Mouse (Mus musculus) C2C12 (cell line): ENCODE measurements around the gene Dmap1. TPM values are rescaled to one million over a fixed set of nuclear protein-coding genes. Genes with fewer than 3 reads are reported as not detected.

ENCODE experiments used
- H3K27me3 ChIP-seq: one replicate; pipeline ENCODE4 v1.6.1; 2011; ENCODE audit not compliant: control insufficient read depth, insufficient read depth, insufficient read length
- H3K36me3 ChIP-seq: one replicate; pipeline ENCODE4 v1.6.1; 2011; ENCODE audit not compliant: control insufficient read depth, insufficient read depth
- H3K4me3 ChIP-seq: one replicate; pipeline ENCODE4 v1.5.1; 2011; ENCODE audit warnings: mild to moderate bottlenecking, control low read depth; ENCODE audit not compliant: poor library complexity, insufficient read depth, severe bottlenecking
- H3K79me2 ChIP-seq: one replicate; pipeline ENCODE4 v1.6.1; 2011; ENCODE audit not compliant: control insufficient read depth, insufficient read depth
- H3K79me3 ChIP-seq: one replicate; pipeline ENCODE4 v1.6.1; 2011; ENCODE audit warnings: low read depth, control low read depth
- H3ac ChIP-seq: one replicate; pipeline ENCODE3; 2011; ENCODE audit warnings: low read depth; ENCODE audit not compliant: control insufficient read depth, insufficient read length
- CEBPB ChIP-seq: IDR thresholded peaks from one replicate; pipeline ENCODE4 v1.6.1; 2011; ENCODE audit warnings: low read depth, mild to moderate bottlenecking, control low read depth, moderate library complexity
- CTCF ChIP-seq: IDR thresholded peaks from one replicate; pipeline ENCODE4 v1.5.1; 2011; ENCODE audit not compliant: control insufficient read depth, insufficient read depth, insufficient read length
- FOSL1 ChIP-seq: IDR thresholded peaks from one replicate; pipeline ENCODE4 v1.8.0; 2011; ENCODE audit warnings: mild to moderate bottlenecking, low read length; ENCODE audit not compliant: poor library complexity, insufficient read depth, severe bottlenecking
- MAX ChIP-seq: IDR thresholded peaks from one replicate; pipeline ENCODE4 v1.6.1; 2011; ENCODE audit warnings: mild to moderate bottlenecking, control low read depth
- MYOD1 ChIP-seq: IDR thresholded peaks from one replicate; pipeline ENCODE4 v1.6.1; 2011; ENCODE audit warnings: low read depth; ENCODE audit not compliant: control insufficient read depth, insufficient read length
- MYOG ChIP-seq: IDR thresholded peaks from one replicate; pipeline ENCODE4 v1.6.1; 2011; ENCODE audit not compliant: control insufficient read depth, insufficient read length; ENCODE audit errors: extremely low read depth
- USF1 ChIP-seq: IDR thresholded peaks from one replicate; pipeline ENCODE4 v1.6.1; 2011; ENCODE audit warnings: low read depth, mild to moderate bottlenecking, control low read depth, moderate library complexity
- polyA plus RNA-seq: library from polyadenylated mRNA; unstranded; fragments of >200 nt; fragmentation: generic; extraction: Trizol; gene quantifications from one replicate; pipeline ENCODE4 v1.2.1, GENCODE M21; 2012; ENCODE audit warnings: missing spikeins

Dmap1 gene
- polyA plus RNA-seq, 1 experiment: 31.0 TPM

GRCm38 (mm10) chr4:117654703-117655499 lies 27.2 kb downstream of the Dmap1 start:
- H3K27me3 ChIP-seq: no peaks in the 10 kb centered on the region
- peaks cover 8% of the 10 kb centered on the region for H3K36me3 ChIP-seq
- H3K79me3 ChIP-seq: no peaks in the 10 kb centered on the region
- no peak overlapping the region for H3K4me3 ChIP-seq
- H3ac ChIP-seq: no peak overlapping the region
- no peaks in the 10 kb centered on the region for H3K79me2 ChIP-seq
- TF ChIP-seq CEBPB: no peak
- no peak for TF ChIP-seq CTCF
- TF ChIP-seq MYOD1: no peak
- TF ChIP-seq USF1: no peak
- no peak for TF ChIP-seq MAX
- TF ChIP-seq FOSL1: no peak
- no peak for TF ChIP-seq MYOG

GRCm38 (mm10) chr4:117654016-117654702 lies 27.9 kb downstream of the Dmap1 start:
- Histone ChIP-seq H3K36me3 (peaks cover under 1% of the 10 kb centered on the region), H3K27me3 (no peaks in the 10 kb centered on the region), H3K79me3 (no peaks in the 10 kb centered on the region), H3K79me2 (no peaks in the 10 kb centered on the region), H3ac (no peak overlapping the region), H3K4me3 (no peak overlapping the region)
- no peak for TF ChIP-seq MAX
- no peak for TF ChIP-seq FOSL1
- no peak for TF ChIP-seq MYOD1
- no peak for TF ChIP-seq MYOG
- TF ChIP-seq CEBPB: no peak
- no peak for TF ChIP-seq USF1
- TF ChIP-seq CTCF: no peak

- no peaks in the 10 kb centered on the region for H3K79me3 ChIP-seq
- no peak overlapping the region for H3ac ChIP-seq
- H3K27me3 ChIP-seq: no peaks in the 10 kb centered on the region
- no peaks in the 10 kb centered on the region for H3K79me2 ChIP-seq
- TF ChIP-seq MYOD1 (no peak), CTCF (no peak), MAX (no peak), USF1 (no peak), CEBPB (no peak), MYOG (no peak), FOSL1 (no peak)
- H3K36me3 ChIP-seq: peaks cover 3% of the 10 kb centered on the region
- no peak overlapping the region for H3K4me3 ChIP-seq
These were observed 29.3 kb downstream of the Dmap1 start for GRCm38 (mm10) chr4:117652727-117653126.

DNA sequence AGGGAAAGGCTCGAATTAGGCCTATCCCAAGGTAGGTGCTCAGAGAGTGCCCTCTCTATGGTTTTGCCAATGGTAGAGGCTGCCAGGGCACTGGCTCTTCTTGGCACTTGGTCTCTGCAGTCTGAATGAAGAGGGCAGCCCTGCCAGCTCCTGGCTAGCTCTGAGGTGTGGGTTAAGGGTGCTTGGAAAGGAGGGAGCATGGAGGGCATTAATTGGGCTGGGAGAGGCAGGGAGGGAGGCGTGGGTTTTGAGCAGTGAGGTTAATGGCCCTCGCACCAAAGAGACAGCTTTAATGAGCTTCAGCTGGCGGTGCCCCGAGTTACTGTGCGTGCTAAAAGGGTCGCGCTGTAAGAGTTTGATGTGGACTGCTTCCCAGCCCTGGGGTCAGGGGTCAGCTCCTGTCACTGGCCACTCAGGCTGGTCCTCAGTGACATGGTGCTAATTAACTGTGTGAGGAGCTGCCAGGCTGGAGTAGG lies 30.4 kb downstream of the Dmap1 start:
- H3K4me3 ChIP-seq: no peak overlapping the region

DNA sequence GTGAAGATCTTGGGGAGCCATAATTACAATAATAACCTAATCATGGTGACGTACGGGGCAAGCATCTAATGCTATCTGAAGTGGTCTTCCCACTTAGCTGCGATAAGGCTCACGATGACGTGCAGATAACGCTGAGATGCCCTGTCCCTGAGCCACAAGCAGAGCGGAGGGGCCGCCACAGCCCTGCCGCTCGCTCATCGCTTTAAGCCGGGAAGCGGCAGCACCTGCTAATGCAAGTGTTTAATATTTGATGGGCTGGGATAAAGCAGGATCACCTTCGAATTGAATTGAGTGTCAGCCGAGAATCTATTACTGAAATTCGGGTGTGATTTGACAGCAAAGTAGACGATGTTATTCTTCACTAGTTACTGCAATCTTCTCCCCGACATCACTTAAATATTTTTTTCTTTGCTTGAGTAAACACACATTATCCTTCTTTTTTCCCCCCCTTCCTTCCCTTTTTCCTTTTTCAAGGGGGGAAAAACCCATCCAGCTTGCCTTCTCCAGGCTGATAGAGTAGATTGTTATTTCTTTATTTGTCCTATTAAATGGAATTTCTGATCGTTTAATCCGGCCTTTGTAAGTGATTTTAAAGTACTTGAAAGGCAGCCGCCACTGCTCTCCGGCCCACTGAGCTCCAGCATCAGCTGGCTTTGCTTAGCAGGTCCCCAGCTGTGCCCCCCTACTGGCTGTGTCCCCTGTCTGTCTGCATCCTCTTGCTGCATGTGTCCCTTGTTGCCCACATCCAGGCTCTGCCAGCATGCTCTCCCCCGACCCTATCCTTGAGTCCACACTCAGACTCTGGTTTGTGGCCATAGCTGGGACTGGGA lies 34.9 kb downstream of the Dmap1 start:
- Histone ChIP-seq H3K79me3 (no peaks in the 10 kb centered on the region), H3K36me3 (peaks cover 3% of the 10 kb centered on the region), H3K27me3 (no peaks in the 10 kb centered on the region), H3K79me2 (no peaks in the 10 kb centered on the region), H3K4me3 (no peak overlapping the region), H3ac (no peak overlapping the region)
- TF ChIP-seq CTCF (no peak), MYOD1 (no peak), FOSL1 (no peak), MYOG (no peak), USF1 (no peak), CEBPB (no peak), MAX (no peak)

More for the DNA sequence above, 30.4 kb downstream of the Dmap1 start:
- Histone ChIP-seq H3K27me3 (no peaks in the 10 kb centered on the region), H3ac (no peak overlapping the region), H3K79me3 (no peaks in the 10 kb centered on the region), H3K79me2 (no peaks in the 10 kb centered on the region), H3K36me3 (peaks cover 3% of the 10 kb centered on the region)
- TF ChIP-seq MYOD1 (no peak), USF1 (no peak), CEBPB (no peak)
